ENCODE assay signal across 30 mouse cellular contexts in genomic region chr5:74028221-74028620, GRCm38 (mm10). TPM values are rescaled to one million over a fixed set of nuclear protein-coding genes. Genes with fewer than 3 reads are reported as not detected.
DNase-seq lines count a peak whose midpoint lies in the region; ATAC-seq and TF ChIP-seq lines count a peak whose summit lies in the region.
"Had no signal": no experiment of that assay in that cellular context is flagged by ENCODE, and none has a peak within 500 bp of the region (broad histone marks: within the 10 kb centered on the region; RNA-seq: fewer than 3 reads in every experiment).

No protein-coding gene starts in this region.

- H3K27me3 ChIP-seq in kidney, embryonic 16.5 days (ENCODE audit: insufficient read depth, low read length): no peaks in the 10 kb centered on the region
- no peaks in the 10 kb centered on the region for H3K27me3 ChIP-seq in stomach, embryonic 14.5 days (ENCODE audit: control insufficient read depth, insufficient read depth, low read length)
- H3K27me3 ChIP-seq in stomach, postnatal 0 days (ENCODE audit: control insufficient read depth, insufficient read depth, low read length): no peaks in the 10 kb centered on the region
- H3K27me3 ChIP-seq: embryonic facial prominence, embryonic 12.5 days; limb, embryonic 15.5 days; megakaryocyte, embryonic 14.5 days; midbrain, embryonic 15.5 days had no signal

- no peak for TF ChIP-seq CTCF in stomach, postnatal 0 days (IDR thresholded peaks at IDR 0.05; ENCODE audit: low read depth)

- no peak for TF ChIP-seq EP300 in stomach, postnatal 0 days (optimal IDR thresholded peaks at IDR 0.05)

- H3K36me3 ChIP-seq in kidney, embryonic 16.5 days (ENCODE audit: insufficient read depth, low read length): peaks cover 26% of the 10 kb centered on the region
- peaks cover 25% of the 10 kb centered on the region for H3K36me3 ChIP-seq in stomach, embryonic 14.5 days (ENCODE audit: control insufficient read depth, insufficient read depth, low read length)
- H3K36me3 ChIP-seq in stomach, postnatal 0 days (ENCODE audit: control insufficient read depth, insufficient read depth, low read length): peaks cover 8% of the 10 kb centered on the region
- H3K36me3 ChIP-seq: midbrain, embryonic 15.5 days had no signal

- 0 out of 2 replicates have a peak, but pooled peaks cover 6% of the 10 kb centered on the region for H3K4me1 ChIP-seq in kidney, embryonic 16.5 days (ENCODE audit: insufficient read depth, low read length)
- H3K4me1 ChIP-seq in stomach, embryonic 14.5 days (ENCODE audit: control insufficient read depth, insufficient read depth, low read length): peaks cover 13% of the 10 kb centered on the region; the same call in 1 of the 2 replicates
- H3K4me1 ChIP-seq in stomach, postnatal 0 days (replicated peaks; ENCODE audit: control insufficient read depth, insufficient read depth): peaks cover 3% of the 10 kb centered on the region; the same call in 1 of the 2 replicates
- H3K4me1 ChIP-seq: embryonic facial prominence, embryonic 12.5 days; limb, embryonic 10.5 days; limb, embryonic 15.5 days; midbrain, embryonic 15.5 days had no signal

- no peak for ATAC-seq in kidney, embryonic 16.5 days (ENCODE audit: low FRiP score, low TSS enrichment)
- ATAC-seq in stomach, embryonic 14.5 days (ENCODE audit: insufficient number of reproducible peaks, insufficient read depth, low FRiP score, low read depth): no peak
- ATAC-seq in stomach, postnatal 0 days (ENCODE audit: low FRiP score, low TSS enrichment): no peak
- ATAC-seq in megakaryocyte, adult 5-6 weeks (ENCODE audit: poor library complexity, severe bottlenecking): peak; percentile 94
- ATAC-seq in inflammation-experienced regulatory T-cells, adult 6 months: no peak
- ATAC-seq: forebrain, embryonic 14.5 days; midbrain, embryonic 15.5 days had no signal

- H3K9ac ChIP-seq in kidney, embryonic 16.5 days (replicated peaks; ENCODE audit: low read length): no peak overlapping the region
- H3K9ac ChIP-seq in stomach, embryonic 14.5 days (replicated peaks; ENCODE audit: low read depth, low read length): no peak overlapping the region
- H3K9ac ChIP-seq in stomach, postnatal 0 days (ENCODE audit: low read length): no peak overlapping the region
- H3K9ac ChIP-seq: embryonic facial prominence, embryonic 12.5 days; hindbrain, embryonic 14.5 days; limb, embryonic 15.5 days; liver, embryonic 14.5 days; lung, embryonic 14.5 days; midbrain, embryonic 15.5 days had no signal

- DNase-seq in kidney, adult 8-10 months: no peak
- DNase-seq in stomach, postnatal 0 days (ENCODE audit: low spot score): no peak
- DNase-seq in lung, postnatal 36 days: no peak
- DNase-seq: adrenal gland, adult 2 months; B cell, adult 2 months; cerebellum, adult 11-12 months; cerebellum, adult 9-11 months; embryo, embryonic 11 days; gastrocnemius, postnatal 25 days; heart, adult 18-20 months; layer of hippocampus, adult 9-11 months; lung, embryonic 14.5 days; lung, postnatal 14 days; right cerebral cortex, adult 18-20 months; spleen, adult 18-20 months; thymus, adult 2 months; thymus, postnatal 4 days had no signal

- H3K4me2 ChIP-seq in kidney, embryonic 16.5 days (replicated peaks; ENCODE audit: low read depth, low read length): no peak overlapping the region
- no peak overlapping the region for H3K4me2 ChIP-seq in stomach, embryonic 14.5 days (replicated peaks; ENCODE audit: low read depth, low read length)
- no peak overlapping the region for H3K4me2 ChIP-seq in stomach, postnatal 0 days (replicated peaks; ENCODE audit: low read depth)
- H3K4me2 ChIP-seq: embryonic facial prominence, embryonic 12.5 days; heart, embryonic 11.5 days; hindbrain, embryonic 14.5 days; limb, embryonic 15.5 days; lung, embryonic 14.5 days; midbrain, embryonic 15.5 days had no signal

- no peaks in the 10 kb centered on the region for H3K9me3 ChIP-seq in kidney, embryonic 16.5 days (ENCODE audit: low read length)
- no peaks in the 10 kb centered on the region for H3K9me3 ChIP-seq in stomach, embryonic 14.5 days (ENCODE audit: control insufficient read depth, low read depth, low read length)
- H3K9me3 ChIP-seq in stomach, postnatal 0 days (ENCODE audit: control insufficient read depth, low read length): no peaks in the 10 kb centered on the region
- H3K9me3 ChIP-seq: embryonic facial prominence, embryonic 12.5 days; limb, embryonic 10.5 days; limb, embryonic 15.5 days; megakaryocyte, embryonic 14.5 days; midbrain, embryonic 15.5 days had no signal

- peak overlapping the region; percentile 53; the same call in 1 of the 2 replicates for H3K27ac ChIP-seq in kidney, embryonic 16.5 days (ENCODE audit: low read length)
- peak overlapping the region; percentile 33; the same call in 1 of the 2 replicates for H3K27ac ChIP-seq in stomach, embryonic 14.5 days (ENCODE audit: low read length)
- H3K27ac ChIP-seq in stomach, postnatal 0 days (replicated peaks): no peak overlapping the region
- H3K27ac ChIP-seq: embryonic facial prominence, embryonic 12.5 days; hindbrain, embryonic 14.5 days; limb, embryonic 10.5 days; limb, embryonic 15.5 days; liver, embryonic 14.5 days; midbrain, embryonic 15.5 days had no signal

- 65% methylated on average over 2 of the region's 2 CpGs for WGBS in kidney, embryonic 16.5 days
- 48% methylated on average over 2 of the region's 2 CpGs for WGBS in stomach, embryonic 14.5 days
- WGBS in stomach, postnatal 0 days: 71% methylated on average over 2 of the region's 2 CpGs

- no peak overlapping the region for H3K4me3 ChIP-seq in kidney, embryonic 16.5 days (ENCODE audit: low read length)
- H3K4me3 ChIP-seq in stomach, embryonic 14.5 days (ENCODE audit: low read depth, low read length): no peak overlapping the region
- no peak overlapping the region for H3K4me3 ChIP-seq in stomach, postnatal 0 days (ENCODE audit: low read depth, low read length)
- H3K4me3 ChIP-seq: embryonic facial prominence, embryonic 12.5 days; limb, embryonic 10.5 days; limb, embryonic 15.5 days; megakaryocyte, embryonic 14.5 days; midbrain, embryonic 15.5 days had no signal

RNA-seq across cellular contexts. Expression of gene Usp46, which starts 40.0 kb away (rescaled TPM):
- 27.3 and 30.4 TPM in 2 replicates for polyA plus RNA-seq in kidney, embryonic 16.5 days (2015; fragmentation: Nextera tagmentation; extraction: Ambion mirVana)
- polyA plus RNA-seq in stomach, embryonic 14.5 days (2014; fragmentation: Nextera tagmentation; extraction: Ambion mirVana): 41.6 and 48.1 TPM in 2 replicates
- polyA plus RNA-seq in stomach, postnatal 0 days (2015; fragmentation: Nextera tagmentation; extraction: Ambion mirVana): 18.7 and 20.0 TPM in 2 replicates
- 9.3 and 12.0 TPM in 2 replicates for total RNA-seq in megakaryocyte, adult 5-6 weeks (2015)
- 7.3 and 10.0 TPM in 2 replicates for total RNA-seq in megakaryocyte, adult 5-6 weeks (2017)
- 10 to 100 TPM in 1 of 3 experiments, 1 to 10 TPM in 2; 8.5 to 12.6 (median 9.9) TPM for polyA plus RNA-seq in inflammation-experienced regulatory T-cells, adult 6 months (2017; shearing (Covaris generic))
